Mouse (Mus musculus): Measurements from ENCODE around the gene Map3k12. TPM values are rescaled to one million over a fixed set of nuclear protein-coding genes. Genes with fewer than 3 reads are reported as not detected.

The Map3k12 gene
- polyA plus RNA-seq, 1 experiment, result 2.1 TPM

DNA sequence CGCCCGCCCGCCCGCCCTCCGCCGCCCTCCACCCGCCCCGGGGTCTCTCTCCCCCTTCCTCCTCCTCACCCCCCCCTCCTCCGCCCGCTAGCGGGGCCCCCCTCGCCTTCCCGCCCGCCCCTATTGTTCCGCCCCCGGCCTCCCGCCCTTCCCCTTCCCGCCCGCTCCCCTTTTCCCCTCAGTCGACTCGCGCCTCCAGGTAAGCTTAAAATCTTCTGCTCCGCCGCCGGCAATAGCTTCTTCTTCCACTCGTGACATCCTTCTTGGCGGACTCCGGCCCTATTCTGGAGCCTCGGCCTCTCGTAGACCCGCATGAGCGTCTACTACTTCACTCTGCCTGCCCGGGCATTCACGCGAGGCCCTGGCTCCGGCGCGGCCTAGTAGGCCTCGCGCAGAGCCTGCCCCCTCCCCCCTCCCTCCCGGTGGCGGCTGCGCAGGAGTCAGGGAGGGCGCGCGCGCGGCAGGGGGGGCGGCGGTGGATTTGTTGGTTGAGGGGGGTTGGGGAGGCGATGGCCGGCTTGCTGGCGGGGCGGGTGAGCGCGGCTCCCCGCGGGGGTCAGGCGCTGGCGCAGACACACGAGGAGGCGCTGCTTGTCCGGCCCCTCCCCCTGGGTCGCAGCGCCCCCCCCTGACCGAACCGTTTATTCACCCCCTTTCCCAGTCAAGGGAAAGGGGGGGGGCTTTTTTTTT, 46.1 kb downstream of the Map3k12 start:
- Histone ChIP-seq H3K4me3 (ENCODE audit: low read depth, low read length) (peak overlapping the region; percentile 98), H3K27me3 (ENCODE audit: control insufficient read depth, insufficient read depth, low read length) (no peaks in the 10 kb centered on the region), H3K27ac (ENCODE audit: insufficient read depth, low read depth, low read length) (peak overlapping the region; percentile 76), H3K4me1 (ENCODE audit: control insufficient read depth, insufficient read depth, insufficient read length, low read length) (peaks cover 4% of the 10 kb centered on the region; the same call in 1 of the 2 replicates), H3K36me3 (ENCODE audit: control insufficient read depth, insufficient read depth, low read length) (peaks cover 28% of the 10 kb centered on the region)
- TF ChIP-seq POLR2A (IDR thresholded peaks at IDR 0.05; ENCODE audit: low read depth, low read length), result no peak; the same call in 1 of the 2 replicates
- no peak for TF ChIP-seq CTCF (IDR thresholded peaks at IDR 0.05; ENCODE audit: extremely low read depth, insufficient read length, insufficient replicate concordance, low read depth, low read length)
- WGBS, result 1% methylated on average over 42 of the region's 67 CpGs

- peak within 1 kb of the TSS; percentile 98 for H3K4me3 ChIP-seq (ENCODE audit: low read depth, low read length)
- peak; percentile 66; the same call in 1 of the 2 replicates for TF ChIP-seq POLR2A (IDR thresholded peaks at IDR 0.05; ENCODE audit: low read depth, low read length)
- TF ChIP-seq CTCF (IDR thresholded peaks at IDR 0.05; ENCODE audit: extremely low read depth, insufficient read length, insufficient replicate concordance, low read depth, low read length), result peak; percentile 88; the same call in 1 of the 2 replicates
- peaks cover 4% of the 10 kb centered on the region; the same call in 1 of the 2 replicates for H3K4me1 ChIP-seq (ENCODE audit: control insufficient read depth, insufficient read depth, insufficient read length, low read length)
- peak within 1 kb of the TSS; percentile 76 for H3K27ac ChIP-seq (ENCODE audit: insufficient read depth, low read depth, low read length)
- WGBS, result 1% methylated on average over 35 of the region's 40 CpGs
- peaks cover 28% of the 10 kb centered on the region for H3K36me3 ChIP-seq (ENCODE audit: control insufficient read depth, insufficient read depth, low read length)
- H3K27me3 ChIP-seq (ENCODE audit: control insufficient read depth, insufficient read depth, low read length), result no peaks in the 10 kb centered on the region
Observed at GRCm38 (mm10) chr15:102470183-102470604, 46.7 kb downstream of the Map3k12 start, which contains the start of gene Pcbp2. TSS of gene Pcbp2 (plus strand) at chr15:102470539.

DNA sequence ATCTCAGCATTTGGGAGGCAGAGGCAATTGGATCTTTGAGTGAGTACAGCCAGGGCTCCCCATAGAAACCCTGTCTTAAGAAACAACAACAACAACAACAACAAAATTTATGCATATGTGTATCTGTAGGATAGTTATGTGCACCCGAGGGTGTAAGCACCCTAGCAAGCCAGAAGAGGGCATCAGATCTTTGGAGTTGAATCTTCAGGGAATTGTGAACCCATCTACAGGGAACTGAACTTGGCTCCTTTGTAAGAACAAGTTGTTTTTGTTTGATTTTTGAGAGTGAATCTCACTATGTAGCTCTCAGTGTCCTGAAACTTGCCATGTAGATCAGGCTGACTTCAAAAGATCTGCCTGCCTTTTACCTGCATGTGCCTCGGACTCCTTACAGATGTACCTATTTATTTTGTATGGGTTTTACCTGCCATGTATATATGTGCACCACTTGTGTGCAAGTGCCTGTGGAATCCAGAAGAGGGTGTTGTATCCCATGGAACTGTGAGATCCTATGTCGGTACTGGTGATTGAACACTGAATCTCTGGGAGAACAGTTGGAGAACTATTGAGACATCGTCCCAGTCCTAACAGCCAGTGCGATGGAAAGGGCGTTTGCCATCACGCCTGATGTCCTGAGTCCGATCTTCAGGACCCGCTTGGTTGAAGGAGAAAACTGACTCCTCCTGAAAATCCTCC, 48.0 kb downstream of the Map3k12 start:
- H3K4me3 ChIP-seq (ENCODE audit: low read depth, low read length), result no peak overlapping the region
- H3K27ac ChIP-seq (ENCODE audit: insufficient read depth, low read depth, low read length), result no peak overlapping the region
- peaks cover 24% of the 10 kb centered on the region for H3K36me3 ChIP-seq (ENCODE audit: control insufficient read depth, insufficient read depth, low read length)
- TF ChIP-seq POLR2A (IDR thresholded peaks at IDR 0.05; ENCODE audit: low read depth, low read length), result no peak
- TF ChIP-seq CTCF (IDR thresholded peaks at IDR 0.05; ENCODE audit: extremely low read depth, insufficient read length, insufficient replicate concordance, low read depth, low read length), result no peak
- no peaks in the 10 kb centered on the region for H3K27me3 ChIP-seq (ENCODE audit: control insufficient read depth, insufficient read depth, low read length)
- whole genome bisulfite sequencing, result 98% methylated on average over 9 of the region's 9 CpGs
- H3K4me1 ChIP-seq (ENCODE audit: control insufficient read depth, insufficient read depth, insufficient read length, low read length), result peaks cover 4% of the 10 kb centered on the region; the same call in 1 of the 2 replicates

DNA sequence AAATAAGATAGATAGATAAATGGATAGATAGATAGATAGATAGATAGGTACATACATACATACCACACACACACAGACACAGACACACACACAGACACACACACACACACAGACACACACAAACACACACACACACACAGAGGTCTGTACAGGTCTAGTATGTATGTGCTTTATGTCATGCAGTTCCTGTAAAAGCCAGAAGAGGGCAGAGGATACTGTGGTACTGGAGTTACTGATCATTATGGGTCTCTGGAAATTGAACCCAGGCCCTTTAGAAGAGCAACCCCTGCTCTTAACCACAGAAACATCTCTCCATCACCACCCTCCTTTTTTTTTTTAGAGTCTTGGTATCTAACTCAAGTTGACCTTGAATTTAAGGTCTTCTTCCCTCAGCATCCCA, 53.2 kb downstream of the Map3k12 start:
- Histone ChIP-seq H3K27ac (ENCODE audit: insufficient read depth, low read depth, low read length) (no peak overlapping the region), H3K36me3 (ENCODE audit: control insufficient read depth, insufficient read depth, low read length) (peaks cover 37% of the 10 kb centered on the region), H3K27me3 (ENCODE audit: control insufficient read depth, insufficient read depth, low read length) (no peaks in the 10 kb centered on the region), H3K4me1 (ENCODE audit: control insufficient read depth, insufficient read depth, insufficient read length, low read length) (peaks cover 10% of the 10 kb centered on the region), H3K4me3 (ENCODE audit: low read depth, low read length) (no peak overlapping the region)
- TF ChIP-seq POLR2A (IDR thresholded peaks at IDR 0.05; ENCODE audit: low read depth, low read length) (no peak), CTCF (IDR thresholded peaks at IDR 0.05; ENCODE audit: extremely low read depth, insufficient read length, insufficient replicate concordance, low read depth, low read length) (no peak)

- H3K27ac ChIP-seq (ENCODE audit: insufficient read depth, low read depth, low read length), result no peak overlapping the region
- WGBS, result 65% methylated on average over 9 of the region's 9 CpGs
- H3K4me3 ChIP-seq (ENCODE audit: low read depth, low read length), result peak overlapping the region; percentile 33; the same call in 1 of the 2 replicates
- H3K27me3 ChIP-seq (ENCODE audit: control insufficient read depth, insufficient read depth, low read length), result no peaks in the 10 kb centered on the region
- H3K36me3 ChIP-seq (ENCODE audit: control insufficient read depth, insufficient read depth, low read length), result peaks cover 32% of the 10 kb centered on the region
- peaks cover 10% of the 10 kb centered on the region for H3K4me1 ChIP-seq (ENCODE audit: control insufficient read depth, insufficient read depth, insufficient read length, low read length)
- TF ChIP-seq POLR2A (IDR thresholded peaks at IDR 0.05; ENCODE audit: low read depth, low read length) (no peak), CTCF (IDR thresholded peaks at IDR 0.05; ENCODE audit: extremely low read depth, insufficient read length, insufficient replicate concordance, low read depth, low read length) (no peak)
Observed at GRCm38 (mm10) chr15:102461430-102462075, 55.3 kb downstream of the Map3k12 start.

GRCm38 (mm10) chr15:102460971-102461370, 55.9 kb downstream of the Map3k12 start:
- Histone ChIP-seq H3K4me3 (ENCODE audit: low read depth, low read length) (peak overlapping the region; percentile 69), H3K36me3 (ENCODE audit: control insufficient read depth, insufficient read depth, low read length) (peaks cover 32% of the 10 kb centered on the region), H3K27me3 (ENCODE audit: control insufficient read depth, insufficient read depth, low read length) (no peaks in the 10 kb centered on the region), H3K4me1 (ENCODE audit: control insufficient read depth, insufficient read depth, insufficient read length, low read length) (peaks cover 10% of the 10 kb centered on the region), H3K27ac (ENCODE audit: insufficient read depth, low read depth, low read length) (peak overlapping the region; percentile 39; the same call in 1 of the 2 replicates)
- TF ChIP-seq POLR2A (IDR thresholded peaks at IDR 0.05; ENCODE audit: low read depth, low read length) (no peak), CTCF (IDR thresholded peaks at IDR 0.05; ENCODE audit: extremely low read depth, insufficient read length, insufficient replicate concordance, low read depth, low read length) (no peak)
- WGBS, result 35% methylated on average over 4 of the region's 4 CpGs

Measured in small intestine, adult 2 months (tissue).